Mouse (Mus musculus) neutrophil, adult 65 days (primary cell): ENCODE measurements around the gene Prss44. TPM values are rescaled to one million over a fixed set of nuclear protein-coding genes. Genes with fewer than 3 reads are reported as not detected.

ENCODE experiments used
- total RNA-seq: library from RNA; stranded (reverse); gene quantifications from 2 replicates; pipeline ENCODE4 v1.2.4, GENCODE M21; 2023

The Prss44 gene
- total RNA-seq, result not detected in 2 replicates

DNA sequence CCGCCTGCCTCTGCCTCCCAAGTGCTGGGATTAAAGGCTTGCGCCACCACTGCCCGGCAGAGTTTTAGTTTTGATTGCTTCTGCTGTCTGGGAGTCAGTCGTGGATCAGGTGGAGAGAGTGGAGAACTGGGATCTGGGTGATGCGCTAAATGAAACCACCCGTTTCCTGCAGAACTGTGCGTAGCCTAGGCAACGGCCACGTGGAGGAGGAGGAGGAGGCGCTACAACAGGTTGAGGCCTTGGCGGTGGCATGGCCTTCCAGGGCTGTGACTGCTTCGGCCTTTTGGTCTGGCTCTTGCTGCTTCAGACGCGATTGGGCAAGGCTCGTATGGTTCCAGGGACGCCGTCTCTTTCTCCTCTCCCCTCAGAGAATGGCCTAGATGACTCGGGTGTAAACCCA lies at the start of gene Prss44:
Gene Prss44 (plus strand): TSS at position 206 of the 400 bp plus-strand sequence.

DNA sequence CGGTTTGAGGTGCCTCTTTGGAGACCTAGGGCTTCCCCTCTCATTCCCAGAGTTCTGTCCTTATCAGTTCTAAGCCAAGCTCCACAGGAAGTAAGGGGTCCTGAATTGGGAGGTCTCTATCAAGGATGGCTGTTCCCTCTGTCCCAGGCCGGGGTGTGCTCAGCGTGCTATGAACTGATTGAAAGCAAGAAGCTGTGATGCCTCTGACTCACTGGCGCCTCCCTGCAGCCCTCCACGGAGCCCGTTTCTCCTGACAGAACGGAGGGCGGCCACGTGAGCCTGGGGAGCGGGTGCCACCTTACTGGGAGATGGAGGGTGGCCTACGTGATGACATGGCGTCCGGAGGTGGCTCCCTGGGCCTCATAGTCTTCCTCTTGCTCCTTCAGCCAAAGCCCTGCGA lies 15.9 kb upstream of the Prss44 start, which contains the start of gene Prss42:
Gene Prss42 (plus strand): TSS at position 301 of the 400 bp plus-strand sequence.

DNA sequence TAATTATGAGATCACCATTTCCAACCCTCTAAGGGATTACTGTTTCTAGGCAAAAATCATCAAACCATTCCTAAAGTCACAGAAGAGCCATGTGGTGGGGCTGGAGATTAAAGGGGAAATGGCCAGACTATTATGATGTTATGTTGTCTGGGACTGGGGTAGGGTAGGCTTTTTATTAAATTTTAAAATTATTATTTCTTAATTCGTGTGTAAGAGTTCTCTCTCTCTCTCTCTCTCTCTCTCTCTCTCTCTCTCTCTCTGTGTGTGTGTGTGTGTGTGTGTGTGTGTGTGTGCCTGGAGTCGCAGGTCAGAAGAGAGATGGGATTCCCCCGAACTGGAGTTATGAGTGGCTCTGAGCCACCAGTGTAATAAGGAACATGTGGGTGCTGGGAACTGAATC lies 12.6 kb downstream of the Prss44 start, which contains the start of gene Prss43:
Gene Prss43 (plus strand): TSS at position 301 of the 400 bp plus-strand sequence.

DNA sequence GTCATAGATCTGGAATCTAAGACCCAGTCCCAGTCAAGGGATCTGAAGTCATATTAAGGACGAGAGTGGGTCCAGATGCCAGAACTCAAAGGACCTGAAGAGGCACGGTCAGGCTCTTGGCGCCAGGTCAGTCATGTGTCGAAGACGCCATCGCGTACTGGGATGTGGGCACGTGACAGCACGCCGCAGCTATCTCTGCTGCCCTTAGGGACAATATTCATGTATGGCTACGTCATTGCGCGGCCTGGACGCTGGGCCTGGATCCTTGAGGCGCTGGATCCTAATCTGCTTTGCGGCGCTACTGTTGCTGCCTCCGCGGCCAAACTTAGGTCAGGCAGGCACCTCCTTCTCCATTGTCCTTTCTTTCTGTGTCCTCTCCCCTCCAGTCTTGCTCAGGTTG lies 20.6 kb downstream of the Prss44 start, which contains the start of gene Prss45:
Gene Prss45 (plus strand): TSS at position 178 of the 400 bp plus-strand sequence.

DNA sequence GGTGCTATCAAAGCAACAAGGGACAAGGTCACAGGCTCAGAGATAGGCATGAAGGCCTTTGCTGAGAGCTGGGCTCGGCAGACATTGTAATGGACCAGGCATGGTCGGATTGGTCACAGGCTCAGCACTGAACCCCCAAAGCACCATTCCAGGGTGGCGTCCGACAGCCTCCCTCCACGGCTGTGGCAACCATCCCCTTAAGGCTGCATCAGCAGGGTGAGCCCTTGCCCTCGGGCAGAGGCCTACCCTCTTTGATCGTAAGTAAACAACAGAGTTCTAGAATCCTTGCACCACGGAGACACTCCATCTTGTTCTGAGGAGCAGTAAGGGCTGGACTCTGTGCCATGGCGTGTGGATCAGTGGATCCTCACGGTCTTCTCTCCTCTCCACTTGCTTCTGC lies 30.4 kb downstream of the Prss44 start, which contains the start of gene Prss46:
Gene Prss46 (plus strand): TSS at position 301 of the 400 bp plus-strand sequence.

DNA sequence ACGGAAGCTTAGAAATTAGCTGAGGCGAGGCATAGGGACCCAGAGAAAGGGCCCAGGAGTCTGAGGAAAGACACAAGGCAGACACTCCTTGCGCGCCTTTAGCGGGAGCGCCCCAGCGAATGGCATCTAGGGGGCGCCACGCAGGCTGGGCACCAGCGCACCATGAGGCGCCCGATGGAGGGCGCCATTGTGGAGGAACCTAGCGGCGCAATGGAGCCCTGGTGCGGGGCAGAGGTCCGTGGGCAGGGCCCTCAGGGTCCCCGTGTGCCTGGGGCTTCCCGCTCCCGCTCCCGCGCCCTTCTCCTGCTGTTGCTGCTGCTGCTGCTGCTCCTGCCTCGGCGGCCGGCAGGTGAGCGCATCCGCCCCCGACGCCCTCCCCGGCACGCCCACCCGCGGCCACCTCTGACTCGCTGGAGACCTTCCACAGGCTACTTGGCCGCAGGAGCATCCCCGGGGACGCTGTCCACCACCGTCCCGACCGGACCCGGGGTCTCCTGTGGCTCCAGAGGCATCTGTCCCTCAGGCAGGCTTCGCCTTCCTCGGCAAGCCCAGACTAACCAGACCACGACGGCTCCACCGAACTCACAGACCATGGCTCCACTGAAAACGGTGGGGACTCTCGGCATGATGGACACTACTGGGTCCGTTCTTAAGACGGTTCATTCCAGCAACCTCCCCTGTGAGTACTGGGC lies 44.1 kb downstream of the Prss44 start, which contains the start of gene Prss50:
Gene Prss50 (plus strand): TSS at position 187 of the 692 bp plus-strand sequence.

Other genes with a start within 250 kb of the Prss44 start
- 4.7 and 5.2 TPM in 2 replicates for gene Nradd, start 189.5 kb upstream of the Prss44 start, total RNA-seq
- 300 and 394 TPM in 2 replicates for gene Nbeal2, start 159.8 kb upstream of the Prss44 start, total RNA-seq
- 131 and 158 TPM in 2 replicates for gene Ccdc12, start 157.5 kb upstream of the Prss44 start, total RNA-seq
- gene Myl3, start 72.1 kb upstream of the Prss44 start, total RNA-seq, result not detected in 2 replicates
- 0.39 and 0.47 TPM in 2 replicates for gene Pth1r, start 66.8 kb upstream of the Prss44 start, total RNA-seq
- not detected in 2 replicates for gene Prss42, start 15.8 kb upstream of the Prss44 start, total RNA-seq
- gene Prss43, start 12.7 kb downstream of the Prss44 start, total RNA-seq, result not detected in 2 replicates
- not detected in 2 replicates for gene Prss45, start 20.6 kb downstream of the Prss44 start, total RNA-seq
- gene Prss46, start 30.5 kb downstream of the Prss44 start, total RNA-seq, result not detected in 2 replicates
- gene Prss50, start 44.0 kb downstream of the Prss44 start, total RNA-seq, result not detected in 2 replicates
- gene Als2cl, start 65.9 kb downstream of the Prss44 start, total RNA-seq, result 0.29 and 0.38 TPM in 2 replicates
- not detected in 2 replicates for gene Tmie, start 66.1 kb downstream of the Prss44 start, total RNA-seq
- not detected in 2 replicates for gene Fam240a, start 102.9 kb downstream of the Prss44 start, total RNA-seq
- not detected in 2 replicates for gene Tdgf1, start 132.2 kb downstream of the Prss44 start, total RNA-seq
- gene Lrrc2, start 137.6 kb downstream of the Prss44 start, total RNA-seq, result not detected in 2 replicates
- not detected in 2 replicates for gene Rtp3, start 176.6 kb downstream of the Prss44 start, total RNA-seq
- gene Ltf, start 205.3 kb downstream of the Prss44 start, total RNA-seq, result 12,432 and 12,592 TPM in 2 replicates
- 282 and 287 TPM in 2 replicates for gene Ccrl2, start 243.5 kb downstream of the Prss44 start, total RNA-seq